In the genomic region with DNA sequence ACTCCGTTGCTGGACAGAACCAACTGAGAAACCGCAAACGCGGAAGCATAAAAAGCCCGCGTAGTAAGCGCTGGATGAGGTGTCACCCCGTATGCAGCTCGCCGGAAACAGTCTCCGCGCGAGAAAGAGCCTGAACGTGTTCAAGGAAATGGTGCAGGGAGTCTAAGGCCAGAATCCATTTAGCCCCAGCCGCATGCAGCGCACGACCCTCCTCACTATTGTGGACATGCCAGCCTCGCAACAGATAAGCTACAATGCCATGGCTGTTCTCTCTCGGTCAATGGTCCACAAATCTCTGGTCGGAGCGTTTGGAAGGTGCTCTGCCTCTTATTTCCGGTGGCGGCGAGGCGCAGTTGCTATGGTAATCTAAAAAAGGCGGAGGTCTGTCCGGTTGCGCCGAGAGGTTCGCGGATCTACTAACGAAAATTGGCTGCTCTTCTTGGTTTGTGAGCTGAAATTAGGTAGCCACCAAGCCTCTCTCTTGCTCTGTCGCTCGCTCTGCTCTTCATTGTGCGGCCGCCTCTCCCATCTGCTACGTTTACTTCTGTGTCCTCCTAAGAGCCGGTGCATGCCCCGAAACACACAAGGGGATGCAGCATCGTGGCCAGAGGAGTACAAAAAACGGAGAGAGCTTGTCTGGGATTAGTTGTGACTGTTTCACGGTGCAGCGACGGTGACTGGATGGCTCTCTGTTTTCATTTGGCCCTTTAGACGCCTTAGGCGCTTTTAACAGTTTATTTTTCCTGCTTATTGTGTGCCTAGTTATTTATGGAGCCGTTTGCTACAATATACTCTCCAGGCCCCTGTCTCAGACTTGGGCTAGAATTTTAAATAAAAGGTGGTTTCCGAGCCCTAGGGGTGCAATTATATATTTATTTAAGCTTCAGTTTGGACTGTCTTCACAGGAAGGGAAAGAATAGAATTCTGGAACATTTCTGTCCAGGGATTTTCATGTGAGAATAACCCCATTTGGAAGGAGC, we compare ENCODE assay signal across 8 mouse cellular contexts. TPM values are rescaled to one million over a fixed set of nuclear protein-coding genes. Genes with fewer than 3 reads are reported as not detected.
DNase-seq lines count a peak whose midpoint lies in the region; ATAC-seq lines count a peak whose summit lies in the region.

A gene (plus strand): TSS at position 105 of the 980 bp plus-strand sequence.

- 0 out of 2 replicates have a peak, but pooled peaks cover 3% of the 10 kb centered on the region for H3K4me1 ChIP-seq in hindbrain, embryonic 14.5 days (replicated peaks; ENCODE audit: control insufficient read depth, insufficient read depth, low read length)

- H3K27ac ChIP-seq in hindbrain, embryonic 14.5 days: peak within 1 kb of the TSS; percentile 96

- peak within 1 kb of the TSS; percentile 63 for H3K4me3 ChIP-seq in hindbrain, embryonic 14.5 days (replicated peaks; ENCODE audit: low read length)

- WGBS in hindbrain, embryonic 14.5 days: under 1% methylated on average over 48 of the region's 48 CpGs

- ATAC-seq in hindbrain, embryonic 14.5 days (ENCODE audit: low FRiP score): peak; percentile 90

- H3K9ac ChIP-seq in hindbrain, embryonic 14.5 days: peak within 1 kb of the TSS; percentile 85

- DNase-seq in R1 (ENCODE audit: low read depth, low spot score): peak; percentile 93
- DNase-seq in cerebellum, postnatal 25 days: peak; percentile 90 to 92
- DNase-seq in frontal cortex, postnatal 25 days (ENCODE audit: low spot score in 2 of 2): peak; percentile 84 to 85
- DNase-seq in hindbrain, embryonic 14.5 days (ENCODE audit: low spot score): peak; percentile 88
- DNase-seq in layer of hippocampus, postnatal 36 days: peak; percentile 88
- peak; percentile 84 for DNase-seq in lung, postnatal 36 days
- peak; percentile 94 for DNase-seq in retina, postnatal 1 day
- peak; percentile 74 to 84 for DNase-seq in urinary bladder, adult 18-20 months (ENCODE audit: low spot score in 2 of 2)

- H3K9me3 ChIP-seq in hindbrain, embryonic 14.5 days (ENCODE audit: control insufficient read depth, low read length): no peaks in the 10 kb centered on the region

- peak within 1 kb of the TSS; percentile 61 for H3K4me2 ChIP-seq in hindbrain, embryonic 14.5 days (replicated peaks)

- H3K36me3 ChIP-seq in hindbrain, embryonic 14.5 days (replicated peaks; ENCODE audit: control insufficient read depth, insufficient read depth): no peaks in the 10 kb centered on the region

- H3K27me3 ChIP-seq in hindbrain, embryonic 14.5 days (ENCODE audit: control insufficient read depth, insufficient read depth, low read length): no peaks in the 10 kb centered on the region

RNA-seq across cellular contexts. Expression of the gene that starts here (rescaled TPM):
- polyA plus RNA-seq in hindbrain, embryonic 14.5 days (2014; fragmentation: Nextera tagmentation; extraction: Ambion mirVana): 10.7 and 14.4 TPM in 2 replicates
- total RNA-seq in layer of hippocampus, postnatal 36 days (2021): 1 to 10 TPM; 5.4 to 9.6 TPM

Comparison
In these comparisons a context has a peak if more than half of its experiments do, and no peak if none do; other contexts are left out.
1. Peak in every context shown above with its lines: DNase-seq, ATAC-seq, H3K4me3 ChIP-seq and H3K27ac ChIP-seq.